Mouse (Mus musculus): ENCODE results near the gene Wnt6.

Wnt6 gene

DNA sequence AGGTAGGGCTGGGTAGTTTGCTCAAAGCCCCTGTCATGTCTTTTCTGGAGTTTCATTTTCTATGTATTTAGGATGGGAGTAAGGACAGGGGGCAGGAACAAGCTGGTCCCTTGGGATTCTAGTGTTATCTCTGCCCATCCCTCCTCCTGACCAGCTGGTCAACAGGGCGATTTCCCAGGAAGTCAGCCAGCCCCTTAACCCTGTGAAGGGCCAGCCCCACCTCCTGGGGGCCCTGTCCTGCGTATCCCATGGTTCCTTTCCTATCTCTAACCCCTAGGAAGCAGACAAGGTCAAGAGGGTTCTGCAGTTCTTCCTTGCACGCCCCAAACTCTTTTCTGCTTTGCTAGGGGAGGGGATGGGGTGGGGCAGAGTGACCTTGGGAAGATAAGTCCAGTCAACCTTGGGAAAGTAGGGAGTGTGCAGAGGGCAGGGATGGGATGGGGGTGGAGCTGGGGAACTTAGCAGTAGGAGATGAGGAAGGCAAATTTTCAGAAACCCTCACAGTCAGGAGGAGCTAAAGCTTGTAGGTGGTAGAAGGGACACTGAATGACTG, 7.3 kb downstream of the Wnt6 start:
- DNase-seq = no peak

DNA sequence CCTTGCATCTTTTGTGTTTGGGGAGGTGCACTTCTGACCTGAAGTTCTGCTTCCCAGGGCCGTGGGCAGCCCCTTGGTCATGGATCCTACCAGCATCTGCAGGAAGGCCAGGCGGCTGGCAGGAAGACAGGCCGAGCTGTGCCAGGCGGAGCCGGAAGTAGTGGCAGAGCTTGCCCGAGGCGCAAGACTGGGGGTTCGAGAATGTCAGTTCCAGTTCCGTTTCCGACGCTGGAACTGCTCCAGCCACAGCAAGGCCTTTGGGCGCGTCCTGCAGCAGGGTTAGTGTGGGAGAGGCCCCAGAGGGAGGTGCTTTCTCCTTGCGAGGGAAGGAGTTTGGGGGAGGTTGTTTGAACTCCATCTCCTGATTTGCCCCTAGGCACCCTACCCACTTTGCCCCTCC, 10.4 kb downstream of the Wnt6 start:
- no peak for DNase-seq

DNA sequence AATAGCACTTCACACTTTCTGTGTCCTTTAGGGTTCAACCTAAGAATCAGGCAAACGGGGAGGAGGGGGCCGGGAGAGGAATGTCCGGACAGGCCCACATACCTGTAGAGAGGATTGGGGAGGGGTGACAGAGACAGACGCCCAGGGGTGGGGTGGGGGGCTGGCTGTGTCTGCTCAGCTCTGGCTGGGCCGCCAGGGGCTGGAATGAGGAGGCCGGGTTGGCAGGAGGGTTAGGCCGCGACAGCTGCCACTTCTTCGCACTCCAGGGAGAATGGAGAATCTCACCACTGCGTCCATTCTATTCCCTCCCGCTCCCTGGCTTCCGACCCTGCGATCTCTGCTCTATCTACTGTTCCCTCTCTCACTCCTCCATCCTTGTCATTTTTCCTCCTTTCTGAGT, 11.9 kb downstream of the Wnt6 start:
- DNase-seq = no peak

DNA sequence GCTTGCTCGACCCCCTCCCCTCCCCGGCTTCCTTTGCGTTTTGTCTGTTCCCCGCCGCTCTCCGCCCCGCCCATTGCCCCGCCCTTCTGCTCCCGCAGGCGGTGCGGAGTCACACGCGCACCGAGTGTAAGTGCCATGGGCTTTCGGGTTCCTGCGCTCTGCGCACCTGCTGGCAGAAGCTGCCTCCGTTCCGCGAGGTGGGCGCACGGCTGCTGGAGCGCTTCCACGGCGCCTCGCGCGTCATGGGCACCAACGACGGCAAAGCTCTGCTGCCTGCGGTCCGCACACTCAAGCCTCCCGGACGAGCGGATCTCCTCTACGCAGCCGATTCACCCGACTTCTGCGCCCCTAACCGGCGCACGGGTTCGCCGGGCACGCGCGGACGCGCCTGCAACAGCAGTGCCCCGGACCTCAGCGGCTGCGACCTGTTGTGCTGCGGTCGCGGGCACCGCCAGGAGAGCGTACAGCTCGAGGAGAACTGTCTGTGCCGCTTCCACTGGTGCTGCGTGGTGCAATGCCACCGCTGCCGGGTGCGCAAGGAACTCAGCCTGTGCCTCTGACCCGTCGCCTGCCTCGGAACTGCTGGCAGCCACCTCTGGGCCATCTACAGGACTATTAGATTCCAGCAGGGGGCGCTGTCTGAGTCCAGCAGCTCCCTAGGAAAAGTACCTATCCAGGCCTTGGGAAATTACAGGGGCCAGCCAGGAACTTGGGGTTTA, 12.5 kb downstream of the Wnt6 start:
- DNase-seq = peak; percentile 78

DNA sequence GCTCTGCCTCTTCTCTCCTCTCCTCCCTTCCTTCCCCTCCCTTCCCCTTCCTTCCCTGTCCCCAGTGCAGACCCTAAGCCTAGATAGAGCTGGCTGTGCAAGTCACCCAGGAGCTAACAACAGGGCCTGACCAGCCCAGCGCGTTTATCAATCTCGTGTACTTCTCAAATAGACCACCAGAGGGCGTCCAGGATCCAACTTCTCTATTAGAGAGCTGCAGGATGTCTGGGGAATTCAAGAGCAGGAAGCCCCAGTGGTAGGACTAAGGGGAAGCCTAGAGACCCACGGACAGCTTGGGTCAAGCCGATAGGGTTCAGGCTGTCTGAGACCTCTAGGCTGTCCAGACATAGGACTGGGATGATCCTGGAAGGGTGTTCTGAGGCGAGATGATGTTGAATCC, 16.2 kb downstream of the Wnt6 start:
- DNase-seq = peak; percentile 88

DNA sequence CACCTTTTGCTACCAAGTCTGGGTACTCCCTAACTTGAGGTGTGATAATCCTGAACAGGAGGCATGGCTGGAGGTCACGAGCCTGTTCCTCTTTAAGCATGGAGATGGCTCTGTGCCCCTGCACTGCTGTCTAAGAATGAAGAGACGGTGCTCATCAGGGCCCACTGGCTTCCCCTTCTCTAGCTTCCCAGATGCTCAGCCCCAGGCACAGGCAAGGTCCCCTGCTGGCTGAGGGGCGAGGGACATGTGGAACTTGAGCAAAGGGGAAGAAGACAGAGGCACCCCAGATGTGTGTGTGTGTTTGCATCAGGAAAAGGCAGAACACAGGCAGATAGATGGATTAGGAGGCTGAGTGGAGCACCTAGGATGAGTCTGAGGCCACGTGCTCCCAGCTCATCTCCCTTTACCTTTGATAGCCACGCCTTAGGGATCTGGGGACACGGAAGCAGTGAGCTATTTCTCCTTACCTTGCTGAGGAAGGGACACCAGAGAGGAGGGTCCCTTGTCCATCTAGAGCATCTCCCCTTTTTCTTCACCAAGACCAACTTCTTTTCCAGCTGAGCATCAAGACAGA, 17.0 kb downstream of the Wnt6 start:
- DNase-seq = no peak

DNA sequence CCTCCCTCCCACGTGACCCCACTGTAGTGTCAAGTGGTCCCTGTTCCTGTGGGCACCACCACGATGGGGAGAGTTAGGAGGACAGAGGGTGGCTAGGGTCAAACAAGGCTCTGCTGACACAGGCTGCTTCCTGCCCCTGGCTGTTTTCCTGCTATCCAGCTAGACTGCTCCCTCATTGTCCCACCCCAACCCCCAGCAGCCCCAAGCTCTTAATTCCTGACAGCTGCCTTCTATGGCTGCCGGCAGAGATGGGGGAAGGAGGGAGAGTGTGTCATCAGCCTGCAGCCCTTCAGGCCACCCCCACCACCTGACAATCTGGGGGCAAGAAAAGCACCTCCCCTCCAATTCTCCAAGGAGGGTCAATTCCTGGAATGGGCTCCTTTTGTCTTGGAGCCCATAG, 18.4 kb downstream of the Wnt6 start:
- no peak for DNase-seq

DNA sequence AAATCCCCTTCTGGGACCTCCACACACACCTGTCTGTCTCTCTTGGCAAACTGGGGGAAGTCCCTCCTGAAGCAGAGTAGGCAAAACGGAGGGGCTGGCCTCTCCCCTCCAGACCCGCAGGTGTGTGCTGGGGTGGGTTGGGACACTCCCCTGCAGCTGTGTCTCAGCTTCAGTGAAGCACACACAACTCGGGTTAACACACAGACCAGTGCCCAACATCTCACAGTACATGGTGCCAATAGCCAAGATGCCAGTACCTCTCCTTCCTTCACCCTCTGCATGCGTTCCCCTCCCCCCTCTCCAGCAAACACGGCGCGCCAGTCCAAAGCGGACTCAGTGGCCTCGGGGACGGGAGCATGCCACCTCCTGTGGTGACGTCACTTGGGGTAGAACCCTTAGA, 19.6 kb downstream of the Wnt6 start, which contains the start of gene Wnt10a:
TSS of gene Wnt10a (plus strand) at position 268 of the 400 bp plus-strand sequence.
- DNase-seq = peak; percentile 50

DNA sequence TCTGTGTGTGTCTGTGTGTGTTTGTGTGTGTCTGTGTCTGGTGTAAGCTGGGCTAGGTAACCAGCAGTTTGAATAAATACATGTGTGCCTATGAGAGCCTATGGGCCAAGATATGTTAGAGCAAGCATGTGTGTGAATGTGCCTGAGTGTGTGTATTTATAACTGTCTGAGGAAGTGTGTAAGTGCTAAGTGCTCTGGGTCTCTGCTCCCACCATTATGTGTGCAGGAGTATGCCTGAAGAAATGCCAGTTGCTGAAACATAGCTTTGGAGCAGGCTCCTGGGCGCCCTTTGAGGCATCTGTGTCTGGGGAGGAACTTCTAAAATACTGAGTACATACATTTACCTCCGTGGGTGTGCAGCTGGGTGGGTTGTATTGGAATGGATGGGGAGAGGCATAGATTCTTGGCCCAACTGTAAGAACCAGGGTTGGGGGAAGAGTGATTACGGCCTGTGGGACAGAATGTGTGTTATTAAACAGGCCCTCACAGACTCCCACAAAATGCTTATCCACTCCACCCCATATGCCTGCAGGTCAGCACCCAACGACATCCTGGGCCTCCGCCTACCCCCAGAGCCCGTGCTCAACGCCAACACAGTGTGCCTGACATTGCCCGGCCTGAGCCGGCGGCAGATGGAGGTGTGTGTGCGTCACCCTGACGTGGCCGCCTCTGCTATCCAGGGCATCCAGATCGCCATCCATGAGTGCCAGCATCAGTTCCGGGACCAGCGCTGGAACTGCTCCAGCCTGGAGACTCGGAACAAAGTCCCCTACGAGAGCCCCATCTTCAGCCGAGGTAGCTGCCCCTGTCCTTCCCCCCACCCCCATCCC, 21.4 kb downstream of the Wnt6 start:
- no peak for DNase-seq

DNA sequence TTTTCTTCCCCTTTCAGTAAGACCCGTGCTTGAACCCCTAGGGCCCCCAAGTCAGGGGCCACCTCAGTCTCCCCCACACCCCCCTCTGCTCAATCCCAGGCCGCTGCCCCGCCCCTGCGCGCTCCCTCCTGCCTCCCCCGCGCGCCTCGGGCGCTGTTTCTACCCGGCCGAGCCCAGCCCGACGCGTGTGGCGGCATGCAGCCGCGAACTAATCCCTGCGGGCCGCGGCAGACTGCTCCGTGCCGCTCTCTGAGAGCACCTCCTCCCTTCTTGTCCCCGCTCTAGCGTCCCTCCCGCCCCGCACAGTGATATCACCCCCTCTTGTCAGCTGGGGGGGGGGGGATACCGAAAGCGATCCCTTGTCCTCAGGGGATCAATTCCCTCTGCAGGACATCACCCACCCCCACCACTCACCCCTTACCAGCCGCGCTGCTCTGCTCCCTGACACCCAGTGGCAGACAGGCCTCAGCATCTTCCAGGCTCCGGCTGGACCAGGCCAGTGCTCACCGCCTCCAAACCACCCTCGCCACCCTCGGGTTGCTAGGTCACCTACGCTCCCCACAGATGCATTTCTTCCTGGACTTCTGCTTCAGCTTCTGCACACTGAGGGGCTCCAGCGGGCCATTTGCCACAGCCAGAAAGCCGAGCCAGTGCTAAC, 22.9 kb downstream of the Wnt6 start:
- DNase-seq = peak; percentile 66

DNA sequence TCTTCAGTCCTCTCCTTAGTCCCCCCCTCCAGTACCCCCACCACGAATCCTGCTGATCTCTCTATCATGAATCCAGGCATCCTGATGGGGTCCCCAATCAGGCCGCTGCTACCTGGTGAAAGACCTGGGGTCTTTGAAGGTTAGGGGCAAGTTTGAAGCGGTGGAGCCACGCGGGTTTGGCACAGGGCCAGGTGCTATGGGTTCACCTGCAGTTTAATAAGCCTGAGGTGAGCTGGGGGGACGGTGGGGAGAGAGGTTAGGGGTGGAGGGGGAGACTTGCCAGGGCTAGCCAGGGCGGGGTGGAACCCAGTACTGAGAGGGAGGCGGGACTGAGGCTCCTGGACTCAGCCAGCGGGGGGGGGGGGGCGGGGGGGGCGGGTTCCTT, 23.4 kb downstream of the Wnt6 start:
- DNase-seq = no peak

DNA sequence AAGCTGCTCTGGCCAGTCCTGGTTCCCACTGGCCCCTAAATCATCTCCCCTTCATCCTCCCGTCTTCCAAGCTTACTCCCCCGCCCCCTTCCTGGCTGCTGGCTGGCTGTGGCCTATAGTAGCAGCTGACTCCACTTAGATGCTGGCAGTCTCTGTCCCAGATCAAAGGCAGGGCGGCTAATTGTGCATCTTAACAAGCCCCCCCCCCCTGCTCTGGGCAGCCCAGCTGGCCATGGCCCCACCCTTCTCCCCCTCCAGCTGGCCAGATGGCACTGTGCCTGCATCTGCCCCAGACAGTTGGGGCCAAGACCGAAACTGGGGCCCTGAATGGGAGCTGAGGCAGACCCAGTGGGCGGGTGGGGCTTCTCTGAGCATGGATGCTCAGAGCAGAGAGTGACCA, 25.8 kb downstream of the Wnt6 start:
- peak; percentile 82 for DNase-seq

DNA sequence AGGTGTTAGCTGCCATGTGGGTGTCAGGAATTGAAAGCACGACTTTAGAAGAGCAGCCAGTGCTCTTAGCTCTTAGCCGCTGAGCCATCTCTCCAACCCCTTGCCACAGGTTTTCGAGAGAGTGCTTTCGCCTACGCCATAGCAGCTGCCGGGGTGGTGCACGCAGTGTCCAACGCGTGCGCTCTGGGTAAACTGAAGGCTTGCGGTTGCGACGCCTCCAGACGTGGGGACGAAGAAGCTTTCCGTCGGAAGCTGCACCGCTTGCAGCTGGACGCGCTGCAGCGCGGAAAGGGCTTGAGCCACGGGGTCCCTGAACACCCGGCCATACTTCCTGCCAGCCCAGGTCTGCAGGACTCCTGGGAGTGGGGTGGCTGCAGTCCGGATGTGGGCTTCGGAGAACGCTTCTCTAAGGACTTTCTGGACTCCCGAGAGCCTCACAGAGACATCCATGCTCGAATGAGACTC, 28.8 kb downstream of the Wnt6 start:
- no peak for DNase-seq

DNA sequence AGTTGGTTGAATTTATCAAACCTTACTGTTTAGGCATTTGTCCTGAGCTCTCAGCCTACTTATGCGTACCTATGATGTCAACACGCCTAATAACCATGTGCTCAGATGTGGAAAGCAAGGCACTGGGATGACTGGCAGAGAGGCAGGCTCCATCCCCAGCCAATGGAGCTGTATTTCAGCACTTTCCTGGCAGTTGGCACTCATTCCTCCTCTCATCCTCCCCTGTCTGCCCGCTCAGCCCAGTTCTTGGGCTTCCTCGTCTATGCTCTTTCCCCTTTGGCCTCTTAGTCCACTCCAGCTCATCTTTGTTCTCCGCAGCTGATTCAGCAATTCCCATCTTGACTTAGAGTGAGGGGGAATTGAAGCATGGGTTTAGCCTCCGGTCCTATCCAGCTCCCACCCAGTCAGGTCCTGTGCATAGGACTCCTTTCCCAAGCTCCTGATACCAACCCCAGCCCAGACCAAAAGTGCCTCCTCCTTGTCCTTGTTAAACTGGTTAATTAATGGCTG, 30.0 kb downstream of the Wnt6 start:
- no peak for DNase-seq

DNA sequence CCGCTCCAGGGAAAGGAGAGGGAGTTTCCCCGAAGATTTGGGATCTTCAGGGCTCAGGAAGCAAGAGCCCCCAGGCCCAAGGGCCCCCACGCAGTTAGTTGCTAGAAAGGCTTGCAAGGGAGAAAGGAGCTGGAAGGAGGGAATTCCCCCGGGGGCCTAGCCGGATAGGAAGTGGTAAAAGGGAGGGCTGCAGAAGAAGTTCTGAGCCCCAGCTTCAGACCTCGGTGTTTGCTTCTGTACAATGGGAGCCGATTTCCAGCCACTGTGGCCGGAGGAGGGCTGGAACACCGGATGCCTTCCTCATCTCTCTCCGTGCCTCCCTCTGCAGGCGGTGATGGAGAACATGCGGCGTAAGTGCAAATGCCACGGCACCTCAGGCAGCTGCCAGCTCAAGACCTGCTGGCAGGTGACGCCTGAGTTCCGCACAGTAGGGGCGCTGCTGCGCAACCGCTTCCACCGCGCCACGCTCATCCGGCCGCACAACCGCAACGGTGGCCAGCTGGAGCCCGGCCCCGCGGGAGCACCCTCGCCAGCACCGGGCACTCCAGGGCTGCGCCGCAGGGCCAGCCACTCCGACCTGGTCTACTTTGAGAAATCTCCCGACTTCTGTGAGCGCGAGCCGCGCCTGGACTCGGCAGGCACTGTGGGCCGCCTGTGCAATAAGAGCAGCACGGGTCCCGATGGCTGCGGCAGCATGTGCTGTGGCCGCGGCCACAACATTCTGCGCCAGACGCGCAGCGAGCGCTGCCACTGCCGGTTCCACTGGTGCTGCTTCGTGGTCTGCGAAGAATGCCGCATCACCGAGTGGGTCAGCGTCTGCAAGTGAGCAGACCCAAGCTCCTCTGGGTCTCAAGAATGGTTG, 31.3 kb downstream of the Wnt6 start:
- DNase-seq = peak; percentile 83

DNA sequence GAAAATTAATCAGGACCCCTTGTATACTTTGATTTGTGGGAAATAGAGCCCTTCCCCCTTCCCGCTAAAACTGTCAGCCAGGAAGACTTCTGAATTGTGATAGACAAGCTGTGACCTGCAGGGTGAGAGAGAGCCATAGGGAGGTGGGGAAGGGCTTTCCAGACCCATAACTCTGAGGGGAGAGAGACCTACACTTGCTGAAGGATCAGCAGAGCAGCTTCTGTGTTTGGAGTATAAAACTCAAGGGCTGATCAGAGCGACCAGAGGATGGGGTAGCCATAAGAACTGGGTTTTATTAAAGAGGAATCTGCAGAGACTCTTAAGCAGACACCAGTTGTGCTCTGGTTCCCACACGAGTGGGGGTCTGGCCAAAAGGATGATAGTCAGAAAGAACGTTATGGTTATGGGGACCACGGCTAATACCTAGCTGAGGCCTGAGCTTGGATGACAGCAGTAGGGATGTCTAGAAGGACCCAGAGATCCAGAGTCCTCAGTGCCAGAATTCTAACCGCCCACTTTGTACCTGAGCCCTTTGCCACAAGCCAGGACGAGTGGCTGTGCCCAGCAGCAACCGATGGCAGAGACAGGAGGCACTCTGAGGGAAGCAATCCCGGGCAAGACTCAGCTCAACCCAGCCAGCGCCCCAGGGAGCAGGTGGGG, 32.6 kb downstream of the Wnt6 start:
- no peak for DNase-seq

DNA sequence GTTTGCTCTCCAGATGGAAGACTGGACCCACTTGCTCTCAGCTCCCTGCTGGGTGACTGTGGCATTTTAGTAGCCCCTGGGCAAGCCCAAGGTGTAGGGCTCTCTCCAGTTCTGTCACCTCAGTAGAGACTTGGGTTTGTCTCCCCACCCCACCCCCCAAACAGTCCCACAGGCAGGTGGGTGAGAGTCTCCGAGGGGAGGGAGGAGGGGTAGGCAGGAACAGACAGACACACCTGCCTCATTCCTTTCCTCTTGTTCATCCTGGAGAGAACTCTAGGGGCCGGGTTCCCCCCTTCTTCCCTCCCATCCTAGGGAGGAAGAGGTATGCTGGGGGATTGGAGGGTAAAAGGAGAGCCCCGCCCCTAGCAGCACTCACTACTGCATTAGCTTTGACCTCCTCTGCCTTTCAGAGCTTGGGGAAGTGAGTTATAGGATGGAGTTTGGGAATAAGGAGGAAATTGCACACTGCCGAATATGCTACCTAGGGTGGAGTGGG, 33.7 kb downstream of the Wnt6 start:
- DNase-seq = no peak

DNA sequence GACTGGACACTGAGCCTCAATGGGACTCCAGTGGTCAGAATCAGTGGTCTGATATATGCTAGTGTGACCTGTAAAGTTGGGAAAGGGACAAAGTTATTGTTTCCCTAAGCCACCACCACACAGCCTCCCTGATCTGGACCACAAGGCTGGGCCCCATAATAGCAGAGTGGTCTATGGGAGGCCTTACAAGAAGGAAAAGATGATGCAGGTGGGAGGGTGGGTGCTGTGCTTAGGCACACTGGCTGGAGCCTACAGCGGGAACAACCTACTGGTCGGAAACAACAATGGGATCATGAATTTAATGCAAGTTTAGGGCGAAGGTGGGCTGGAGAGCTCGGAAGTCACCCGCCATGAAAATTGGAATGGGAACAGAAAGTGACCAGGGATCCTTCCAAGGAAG, 34.2 kb downstream of the Wnt6 start:
- no peak for DNase-seq

DNA sequence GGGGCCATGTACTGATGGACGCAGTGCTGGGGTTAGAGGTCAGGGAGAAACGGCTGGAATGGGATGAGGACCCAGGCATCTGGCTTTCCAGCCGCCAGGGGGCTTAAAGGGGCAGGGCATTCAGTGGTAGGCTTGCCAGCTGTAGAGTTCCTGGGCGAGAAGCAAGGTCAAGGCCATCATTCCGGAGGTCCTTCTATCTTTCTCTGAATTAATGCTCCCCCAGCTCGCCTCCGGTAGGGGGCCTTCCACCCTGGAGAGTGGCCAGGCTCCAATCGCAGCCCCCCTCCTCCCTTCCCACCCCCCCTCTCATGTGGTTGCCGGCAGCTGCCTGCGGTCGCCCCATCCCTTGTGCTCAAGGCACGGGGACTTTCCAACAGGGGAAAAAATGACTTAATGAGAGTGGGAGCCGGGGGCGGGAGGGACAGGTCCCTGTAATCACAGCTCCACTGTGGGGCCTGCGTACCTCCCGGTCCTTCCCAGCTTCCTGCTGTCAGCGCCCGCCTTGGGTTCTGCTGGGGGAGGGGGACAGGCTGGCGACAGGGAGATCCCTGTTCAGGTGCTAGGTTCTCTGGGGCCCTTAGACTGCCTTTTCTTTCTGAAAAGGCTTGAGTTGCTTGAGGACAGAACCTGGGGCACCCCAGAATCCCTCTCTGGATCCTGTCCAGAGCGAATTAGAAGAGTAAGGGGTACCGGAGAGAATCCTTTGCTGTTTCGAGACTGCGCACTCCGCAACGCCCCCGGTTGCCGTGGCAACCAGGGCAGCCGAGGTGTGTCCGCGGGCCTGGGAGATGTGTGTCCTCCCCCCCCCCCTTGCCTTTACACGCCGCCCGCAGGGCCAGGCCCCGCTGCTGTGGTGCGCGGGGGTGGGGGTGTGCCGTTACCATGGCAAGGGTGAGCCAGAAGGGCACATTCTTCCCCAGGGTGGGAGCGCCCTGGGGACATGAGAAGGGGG, 34.9 kb downstream of the Wnt6 start:
- peak; percentile 52 for DNase-seq

DNA sequence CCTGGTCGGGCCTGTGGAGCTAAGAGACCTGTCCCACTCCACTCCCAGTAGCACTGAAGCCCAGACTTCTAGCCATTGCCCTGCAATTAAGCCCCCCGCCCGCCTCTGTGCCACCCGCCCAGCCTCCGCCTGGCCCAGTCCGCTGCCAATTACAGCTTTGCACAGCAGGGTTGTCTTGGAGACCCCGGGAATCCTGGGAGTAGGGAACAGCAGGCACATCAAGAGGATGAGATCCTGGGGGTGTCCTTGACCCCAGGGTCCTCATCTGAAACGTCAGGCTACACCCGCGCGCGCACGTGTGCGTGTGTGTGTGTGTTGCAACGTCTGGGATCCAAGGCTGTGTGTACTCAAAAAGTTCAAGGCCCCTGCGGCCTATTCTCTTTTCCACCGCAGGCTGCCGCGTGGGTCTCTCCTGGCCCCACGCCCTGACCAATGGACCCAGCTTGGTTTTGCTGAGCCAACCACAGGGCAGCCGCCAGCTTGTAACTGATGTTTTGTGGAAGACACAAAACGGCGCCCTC, 35.9 kb downstream of the Wnt6 start:
- no peak for DNase-seq

All from kidney, postnatal 10 days (tissue).